Mouse (Mus musculus): ENCODE results near the gene Hk2. TPM values are rescaled to one million over a fixed set of nuclear protein-coding genes. Genes with fewer than 3 reads are reported as not detected.

Hk2 gene
- polyA plus RNA-seq, 2 experiments: 14.2 to 18.5 TPM

DNA sequence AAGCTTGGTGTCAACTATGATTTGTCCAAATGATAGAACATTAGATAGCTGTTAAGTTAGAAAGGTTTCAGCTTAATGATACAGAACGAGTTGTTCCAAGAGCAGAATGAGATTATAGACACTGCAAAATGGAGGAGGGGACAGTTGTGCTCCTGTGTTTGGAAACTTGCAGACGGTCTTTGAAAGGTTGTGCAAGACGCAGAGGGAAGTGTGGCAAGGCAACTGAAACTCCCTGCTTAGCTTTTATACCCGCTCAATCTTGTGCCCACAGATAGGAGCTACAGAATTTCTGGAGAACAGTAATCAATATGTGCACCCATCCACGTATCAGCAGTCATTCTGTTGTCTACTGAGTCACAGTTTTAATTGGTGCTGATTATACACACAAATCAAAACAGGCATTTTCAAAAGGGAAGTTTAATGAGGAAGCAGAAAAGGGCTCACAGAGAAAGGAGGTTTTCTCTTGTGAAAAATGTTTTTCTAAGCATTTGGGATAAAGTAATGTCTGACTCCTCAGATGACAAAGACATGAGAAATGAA, 23.1 kb upstream of the Hk2 start:
- Histone ChIP-seq H3K4me3 (replicated peaks; ENCODE audit: low read length) (no peak overlapping the region), H3K36me3 (ENCODE audit: control insufficient read depth, insufficient read depth, low read length) (no peaks in the 10 kb centered on the region), H3K27me3 (ENCODE audit: control insufficient read depth, insufficient read depth, low read length) (no peaks in the 10 kb centered on the region), H3K9ac (ENCODE audit: low read depth, low read length, severe bottlenecking) (no peak overlapping the region), H3K4me1 (ENCODE audit: control insufficient read depth, insufficient read depth, low read length) (no peaks in the 10 kb centered on the region), H3K4me2 (replicated peaks; ENCODE audit: low read depth, low read length, severe bottlenecking) (no peak overlapping the region), H3K9me3 (ENCODE audit: control insufficient read depth, low read length) (no peaks in the 10 kb centered on the region), H3K27ac (replicated peaks; ENCODE audit: low read depth, low read length) (no peak overlapping the region)
- WGBS: 76% methylated on average over 5 of the region's 5 CpGs
- no peak for TF ChIP-seq POLR2A (IDR thresholded peaks at IDR 0.05; ENCODE audit: borderline replicate concordance, extremely low read depth, insufficient read depth, insufficient read length)
- no peak for DNase-seq (ENCODE audit: low spot score)
- no peak for ATAC-seq (ENCODE audit: low FRiP score, low read depth)

DNA sequence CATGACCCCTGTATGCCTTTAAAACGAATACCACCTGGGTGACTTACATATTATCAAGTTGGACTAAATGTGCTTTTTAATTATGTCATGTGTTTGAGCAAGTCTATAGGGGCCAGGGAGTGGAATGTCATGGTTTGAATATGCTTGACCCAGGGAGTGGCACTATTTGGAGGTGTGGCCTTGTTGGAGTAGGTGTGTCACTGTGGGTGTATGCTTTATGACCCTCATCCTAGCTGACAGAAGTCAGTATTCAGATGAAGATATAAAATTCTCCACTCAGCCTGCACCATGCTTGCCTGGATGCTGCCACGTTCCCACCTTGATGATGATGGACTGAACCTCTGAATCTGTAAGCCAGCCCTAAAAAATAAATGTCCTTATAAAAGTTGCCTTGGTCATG, 16.6 kb upstream of the Hk2 start:
- Histone ChIP-seq H3K9ac (ENCODE audit: low read depth, low read length, severe bottlenecking) (no peak overlapping the region), H3K4me3 (replicated peaks; ENCODE audit: low read length) (no peak overlapping the region), H3K27ac (replicated peaks; ENCODE audit: low read depth, low read length) (no peak overlapping the region), H3K4me2 (replicated peaks; ENCODE audit: low read depth, low read length, severe bottlenecking) (no peak overlapping the region), H3K36me3 (ENCODE audit: control insufficient read depth, insufficient read depth, low read length) (no peaks in the 10 kb centered on the region), H3K27me3 (ENCODE audit: control insufficient read depth, insufficient read depth, low read length) (no peaks in the 10 kb centered on the region), H3K9me3 (ENCODE audit: control insufficient read depth, low read length) (no peaks in the 10 kb centered on the region), H3K4me1 (ENCODE audit: control insufficient read depth, insufficient read depth, low read length) (no peaks in the 10 kb centered on the region)
- TF ChIP-seq POLR2A (IDR thresholded peaks at IDR 0.05; ENCODE audit: borderline replicate concordance, extremely low read depth, insufficient read depth, insufficient read length): no peak
- no peak for ATAC-seq (ENCODE audit: low FRiP score, low read depth)
- 78% methylated on average over 2 of the region's 2 CpGs for WGBS
- DNase-seq (ENCODE audit: low spot score): no peak

DNA sequence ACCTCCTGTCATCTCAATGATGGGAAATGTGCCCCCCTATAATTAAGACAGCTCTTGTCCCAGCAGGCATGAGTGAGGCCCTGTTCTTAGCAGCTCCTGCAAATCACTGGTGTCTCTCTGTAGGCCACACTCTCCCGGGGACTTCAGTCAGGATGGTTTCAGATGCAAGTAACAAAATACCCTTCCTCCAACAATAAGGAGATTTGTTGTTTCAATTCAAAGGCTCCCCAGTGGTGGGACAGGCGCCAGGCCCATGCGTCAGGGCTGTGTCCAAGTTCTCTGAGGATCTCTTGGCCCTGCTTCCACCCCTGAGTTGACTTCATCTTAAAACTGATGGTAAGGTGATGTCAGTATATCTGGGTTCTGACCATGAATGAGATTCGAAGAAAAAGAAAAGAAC, 9.7 kb upstream of the Hk2 start:
- Histone ChIP-seq H3K4me1 (ENCODE audit: control insufficient read depth, insufficient read depth, low read length) (no peaks in the 10 kb centered on the region), H3K27me3 (ENCODE audit: control insufficient read depth, insufficient read depth, low read length) (no peaks in the 10 kb centered on the region), H3K4me2 (replicated peaks; ENCODE audit: low read depth, low read length, severe bottlenecking) (no peak overlapping the region), H3K27ac (replicated peaks; ENCODE audit: low read depth, low read length) (no peak overlapping the region), H3K9me3 (ENCODE audit: control insufficient read depth, low read length) (no peaks in the 10 kb centered on the region), H3K36me3 (ENCODE audit: control insufficient read depth, insufficient read depth, low read length) (no peaks in the 10 kb centered on the region), H3K9ac (ENCODE audit: low read depth, low read length, severe bottlenecking) (no peak overlapping the region), H3K4me3 (replicated peaks; ENCODE audit: low read length) (no peak overlapping the region)
- no peak for TF ChIP-seq POLR2A (IDR thresholded peaks at IDR 0.05; ENCODE audit: borderline replicate concordance, extremely low read depth, insufficient read depth, insufficient read length)
- no peak for DNase-seq (ENCODE audit: low spot score)
- 70% methylated on average over 4 of the region's 4 CpGs for WGBS
- ATAC-seq (ENCODE audit: low FRiP score, low read depth): no peak

DNA sequence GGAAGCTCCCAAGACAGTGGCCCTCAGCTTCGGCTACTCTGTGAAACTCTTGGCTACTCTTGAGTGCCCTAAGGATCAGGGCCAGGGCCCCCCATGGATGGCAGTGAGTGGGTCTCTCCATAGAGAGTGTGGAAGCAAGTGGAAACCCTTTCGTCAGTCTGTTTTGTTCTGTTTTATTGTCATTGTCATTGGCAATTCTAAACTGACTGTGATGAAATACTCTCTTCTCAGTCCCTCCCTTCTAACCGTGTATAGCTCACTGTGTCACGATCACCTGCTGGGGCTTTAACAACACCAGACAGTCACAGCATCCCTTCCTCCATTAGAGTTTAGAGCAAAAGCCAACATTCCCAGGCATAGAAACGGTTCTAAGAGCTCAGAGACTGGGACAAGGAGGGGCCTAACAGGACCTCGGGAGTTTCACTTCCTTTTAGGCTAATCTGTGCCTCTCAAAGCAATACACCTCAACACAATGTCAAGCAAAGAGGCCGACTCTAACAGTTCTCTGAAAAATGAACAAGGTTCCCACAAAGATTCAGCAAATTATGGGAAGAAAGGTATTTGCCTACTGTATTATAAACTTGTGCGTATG, 6.6 kb upstream of the Hk2 start:
- Histone ChIP-seq H3K9ac (ENCODE audit: low read depth, low read length, severe bottlenecking) (no peak overlapping the region), H3K27me3 (ENCODE audit: control insufficient read depth, insufficient read depth, low read length) (no peaks in the 10 kb centered on the region), H3K4me2 (replicated peaks; ENCODE audit: low read depth, low read length, severe bottlenecking) (no peak overlapping the region), H3K4me3 (replicated peaks; ENCODE audit: low read length) (no peak overlapping the region), H3K4me1 (ENCODE audit: control insufficient read depth, insufficient read depth, low read length) (no peaks in the 10 kb centered on the region), H3K27ac (replicated peaks; ENCODE audit: low read depth, low read length) (no peak overlapping the region), H3K9me3 (ENCODE audit: control insufficient read depth, low read length) (no peaks in the 10 kb centered on the region), H3K36me3 (ENCODE audit: control insufficient read depth, insufficient read depth, low read length) (no peaks in the 10 kb centered on the region)
- no peak for DNase-seq (ENCODE audit: low spot score)
- no peak for TF ChIP-seq POLR2A (IDR thresholded peaks at IDR 0.05; ENCODE audit: borderline replicate concordance, extremely low read depth, insufficient read depth, insufficient read length)
- WGBS: 65% methylated on average over 8 of the region's 8 CpGs
- no peak for ATAC-seq (ENCODE audit: low FRiP score, low read depth)

DNA sequence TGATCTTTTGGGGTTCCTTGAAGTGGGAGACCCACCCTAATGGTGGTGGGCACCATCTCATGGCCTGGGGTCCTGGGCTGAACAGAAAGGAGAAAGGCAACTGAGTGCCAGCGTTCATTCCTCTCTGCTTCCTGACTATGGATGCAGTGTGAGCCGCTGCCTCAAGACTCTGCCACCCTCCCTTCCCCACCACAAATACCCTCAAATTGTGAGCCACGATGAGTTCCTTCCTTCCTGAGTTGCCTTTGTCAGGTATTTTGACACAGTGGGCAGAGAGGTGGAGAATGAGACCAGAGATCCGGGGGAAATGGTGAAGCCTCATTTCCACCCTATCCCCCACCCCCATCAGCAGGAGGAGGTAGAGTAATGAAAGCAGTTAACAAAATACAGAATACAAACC, 6.1 kb upstream of the Hk2 start:
- H3K9ac ChIP-seq (ENCODE audit: low read depth, low read length, severe bottlenecking): no peak overlapping the region
- DNase-seq (ENCODE audit: low spot score) (no peak), ATAC-seq (ENCODE audit: low FRiP score, low read depth) (no peak)
- TF ChIP-seq POLR2A (IDR thresholded peaks at IDR 0.05; ENCODE audit: borderline replicate concordance, extremely low read depth, insufficient read depth, insufficient read length): no peak
- H3K36me3 ChIP-seq (ENCODE audit: control insufficient read depth, insufficient read depth, low read length): no peaks in the 10 kb centered on the region
- no peaks in the 10 kb centered on the region for H3K9me3 ChIP-seq (ENCODE audit: control insufficient read depth, low read length)
- no peak overlapping the region for H3K4me2 ChIP-seq (replicated peaks; ENCODE audit: low read depth, low read length, severe bottlenecking)
- no peaks in the 10 kb centered on the region for H3K27me3 ChIP-seq (ENCODE audit: control insufficient read depth, insufficient read depth, low read length)
- no peak overlapping the region for H3K27ac ChIP-seq (replicated peaks; ENCODE audit: low read depth, low read length)
- H3K4me3 ChIP-seq (replicated peaks; ENCODE audit: low read length): no peak overlapping the region
- WGBS: 63% methylated on average over 4 of the region's 4 CpGs
- no peaks in the 10 kb centered on the region for H3K4me1 ChIP-seq (ENCODE audit: control insufficient read depth, insufficient read depth, low read length)

Measured in limb, embryonic 14.5 days (tissue).